Mouse (Mus musculus): ENCODE data around the gene Gm9117.
"Not testable (repeated sequence)": the region's sequence is repeated elsewhere in the genome, so short reads cannot be mapped to it uniquely, and the experiment has no call there.

DNA sequence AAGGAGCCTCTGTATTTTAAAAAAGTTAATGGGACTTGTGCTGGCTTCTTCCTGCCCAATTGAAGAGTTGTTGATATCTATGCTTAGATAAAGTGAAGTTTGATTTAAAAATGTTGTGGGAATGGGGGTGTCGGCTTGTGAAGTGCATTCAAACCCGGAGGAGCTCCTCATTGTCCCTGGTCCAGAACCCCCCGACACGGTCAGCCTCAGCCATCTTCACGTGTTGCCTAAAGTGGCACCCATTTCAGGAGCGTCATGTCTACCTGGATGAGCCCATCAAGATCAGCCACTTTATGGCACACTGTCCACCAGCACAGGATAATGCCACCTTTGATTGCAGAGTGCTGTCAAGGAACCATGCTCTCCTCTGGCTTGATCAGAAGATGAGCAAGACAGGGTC, 25.6 kb upstream of the Gm9117 start:
- not testable (repeated sequence) for TF ChIP-seq CTCF, POLR2A (IDR thresholded peaks at IDR 0.05; ENCODE audit: extremely low read depth, insufficient read depth, low read length)

Data from cortical plate, adult 2 months (tissue).